Mouse (Mus musculus): ENCODE results near the gene Golt1a.
"Not testable (repeated sequence)": the region's sequence is repeated elsewhere in the genome, so short reads cannot be mapped to it uniquely, and the experiment has no call there.

The Golt1a gene

DNA sequence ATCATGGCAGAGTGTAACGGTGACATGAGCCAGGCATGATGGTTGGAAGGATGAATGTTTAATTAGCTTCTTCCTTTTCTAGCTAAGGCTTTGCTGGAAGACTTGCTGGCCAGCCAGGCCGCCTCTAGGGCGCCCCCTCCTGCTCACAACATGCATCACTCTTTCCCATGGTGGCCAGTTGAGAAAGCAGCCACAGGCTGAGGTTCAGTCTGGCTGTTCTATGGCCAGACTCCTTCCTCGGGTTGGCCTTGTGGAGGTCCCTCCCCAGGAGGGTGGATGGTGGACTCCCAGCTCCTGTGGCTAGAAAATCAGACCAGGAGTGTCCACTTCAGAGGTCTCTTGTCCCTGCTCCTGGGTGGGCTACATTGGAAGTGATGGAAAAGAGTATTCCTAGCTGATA is 2.8 kb upstream of the Golt1a start:
- peak; percentile 74 to 89 for DNase-seq (ENCODE audit: low spot score in 2 of 2)

- DNase-seq (ENCODE audit: low spot score in 2 of 2), result peak in 1 of 2 experiments; percentile 46
Observed at GRCm38 (mm10) chr1:133307318-133307717, 2.3 kb upstream of the Golt1a start.

DNA sequence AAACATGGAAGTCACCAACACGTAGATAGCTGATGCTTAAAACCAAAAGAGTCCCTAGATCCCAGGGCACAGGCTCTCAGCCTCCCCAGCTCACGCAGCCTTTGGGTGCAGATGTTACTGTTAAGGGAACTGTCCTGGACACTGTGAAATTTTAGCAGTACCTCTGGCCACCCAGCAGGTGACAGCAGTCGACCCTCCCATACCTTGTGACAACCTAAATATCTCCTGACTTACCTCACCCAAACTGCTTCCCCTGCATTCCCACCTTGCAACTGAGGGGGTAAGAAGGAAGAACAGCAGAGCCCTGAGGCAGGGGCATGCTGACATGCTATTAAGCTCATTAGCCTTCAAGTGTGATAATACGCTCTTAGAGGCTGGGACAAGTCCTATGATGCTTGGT is 1.6 kb downstream of the Golt1a start:
- DNase-seq (ENCODE audit: low spot score in 2 of 2), result no peak

DNA sequence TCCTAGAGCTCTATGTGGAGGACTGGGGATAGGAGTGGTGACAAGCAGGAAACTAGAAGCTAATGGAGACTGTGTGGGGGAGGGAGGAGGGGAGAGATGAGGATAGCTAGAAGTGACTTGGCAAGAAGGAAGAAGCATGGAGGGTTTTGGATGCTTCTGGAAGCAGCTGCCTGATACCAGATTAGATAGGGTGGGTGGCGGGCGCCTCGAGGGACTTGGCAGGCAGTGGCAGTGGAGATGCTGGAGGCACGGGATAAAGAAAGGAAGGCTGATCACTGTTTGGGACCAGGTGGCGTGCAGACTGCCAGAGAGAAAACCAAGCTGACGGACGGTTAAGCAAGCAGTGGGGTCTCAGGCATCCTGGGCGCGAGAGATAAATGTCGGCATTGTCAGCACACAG is 2.3 kb downstream of the Golt1a start:
- peak in 1 of 2 experiments; percentile 70 for DNase-seq (ENCODE audit: low spot score in 2 of 2)

DNA sequence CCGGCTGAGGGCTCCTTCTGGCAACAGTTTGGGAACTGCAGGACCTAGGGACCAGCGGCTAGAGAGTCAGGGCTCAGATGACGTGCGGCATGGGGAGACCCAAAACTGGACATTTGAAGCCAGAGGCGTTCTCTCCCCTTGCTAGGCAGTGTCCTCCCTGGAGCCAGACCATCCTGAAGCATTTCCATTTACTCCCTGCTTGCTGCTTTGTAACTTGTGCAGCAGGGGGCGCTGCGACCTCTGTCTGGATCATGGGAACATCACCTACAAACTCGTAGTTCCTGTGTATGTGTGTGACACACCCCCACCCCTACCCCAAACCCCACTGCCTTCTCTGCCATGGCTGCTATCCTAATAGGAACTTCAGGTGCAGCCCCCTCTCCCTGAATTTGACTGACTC is 4.8 kb downstream of the Golt1a start:
- DNase-seq (ENCODE audit: low spot score in 2 of 2), result peak in 1 of 2 experiments; percentile 64

DNA sequence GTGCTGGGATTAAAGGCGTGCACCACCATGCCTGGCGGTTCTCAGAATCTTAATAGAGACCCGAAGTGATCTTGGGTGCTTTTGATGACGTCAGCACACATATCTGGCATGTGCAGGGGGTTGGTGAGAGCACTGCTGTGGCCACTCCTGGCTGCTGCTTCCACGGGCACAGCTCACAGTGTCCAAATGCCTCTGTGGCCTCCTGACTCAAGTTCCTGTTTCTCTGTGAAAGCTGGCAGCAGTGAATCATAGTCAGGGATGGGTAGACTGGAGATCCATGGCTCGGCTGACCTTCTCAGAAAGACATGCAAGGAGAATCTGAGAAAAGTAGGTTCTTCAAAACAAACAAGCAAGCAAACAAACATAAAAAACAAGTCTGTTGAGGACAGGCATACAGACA is 6.2 kb downstream of the Golt1a start:
- DNase-seq (ENCODE audit: low spot score in 2 of 2), result no peak

GRCm38 (mm10) chr1:133316577-133316976 is 7.0 kb downstream of the Golt1a start:
- DNase-seq (ENCODE audit: low spot score in 2 of 2), result no peak

DNA sequence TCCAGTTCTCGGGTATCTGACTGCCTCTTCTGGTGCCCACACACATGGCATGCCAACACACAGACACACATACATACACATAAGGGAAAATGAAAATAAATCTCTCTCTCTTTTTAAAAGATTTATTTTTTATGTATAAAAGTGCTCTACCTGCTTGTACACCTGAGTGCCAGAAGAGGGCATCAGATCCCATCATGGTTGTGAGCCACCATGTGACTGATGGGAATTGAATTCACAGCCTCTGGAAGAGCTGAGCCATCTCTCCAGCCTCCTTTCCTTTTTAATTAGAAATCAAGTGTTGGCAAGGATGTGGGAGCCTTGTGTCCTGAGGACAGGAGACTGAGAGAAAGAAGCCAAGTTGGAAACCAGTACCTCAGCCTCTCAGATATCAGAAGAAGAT is 7.5 kb downstream of the Golt1a start:
- DNase-seq (ENCODE audit: low spot score in 2 of 2), result no peak

DNA sequence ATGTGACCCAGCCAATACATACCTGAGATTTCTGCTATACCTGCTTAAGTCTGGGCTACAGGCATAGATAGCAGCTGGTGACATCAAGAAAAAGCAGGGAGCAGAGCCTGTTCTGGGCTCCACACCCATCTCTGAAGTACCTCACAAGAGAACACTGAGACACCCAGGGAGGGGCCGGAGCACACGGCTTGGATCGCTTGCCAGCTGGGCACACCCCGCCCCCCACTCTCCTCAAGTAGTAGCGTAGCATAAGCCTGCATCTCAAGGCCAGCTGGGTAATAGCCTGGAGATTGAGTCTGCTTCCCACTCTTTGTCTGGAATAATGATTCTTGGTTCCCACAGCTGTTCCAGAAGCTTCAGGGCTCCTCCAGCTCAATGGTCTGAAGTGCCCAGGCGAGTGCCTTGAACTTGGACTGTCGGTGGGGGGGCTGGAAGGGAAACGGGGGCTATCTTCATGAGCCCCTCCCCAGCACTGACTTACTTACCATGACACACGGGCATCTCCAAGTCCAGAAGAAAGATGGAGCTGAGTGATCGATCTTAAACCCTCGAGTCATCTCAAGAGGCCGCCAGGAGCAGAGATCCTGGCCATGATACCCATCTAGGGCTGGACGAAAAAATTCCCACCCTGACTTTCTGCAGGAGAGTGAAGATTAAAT is 11.8 kb downstream of the Golt1a start, which contains the start of gene Kiss1:
TSS of gene Kiss1 (plus strand) at position 609 of the 659 bp plus-strand sequence.
- no peak for DNase-seq (ENCODE audit: low spot score in 2 of 2)

GRCm38 (mm10) chr1:133323333-133323732 is 13.7 kb downstream of the Golt1a start:
- DNase-seq (ENCODE audit: low spot score in 2 of 2), result no peak

- DNase-seq (ENCODE audit: low spot score in 2 of 2), result no peak
Observed at GRCm38 (mm10) chr1:133325951-133326350, 16.4 kb downstream of the Golt1a start.

- no peak for DNase-seq (ENCODE audit: low spot score in 2 of 2)
Observed at GRCm38 (mm10) chr1:133327094-133327493, 17.5 kb downstream of the Golt1a start.

GRCm38 (mm10) chr1:133328299-133328795 is 18.7 kb downstream of the Golt1a start:
- no peak for DNase-seq (ENCODE audit: low spot score in 2 of 2)

- DNase-seq (ENCODE audit: low spot score in 2 of 2), result no peak
Observed at GRCm38 (mm10) chr1:133328896-133329637, 19.5 kb downstream of the Golt1a start.

- no peak for DNase-seq (ENCODE audit: low spot score in 2 of 2)
Observed at GRCm38 (mm10) chr1:133329638-133329964, 20.0 kb downstream of the Golt1a start.

GRCm38 (mm10) chr1:133331142-133331541 is 21.5 kb downstream of the Golt1a start:
- DNase-seq (ENCODE audit: low spot score in 2 of 2), result no peak

GRCm38 (mm10) chr1:133332656-133333430 is 23.2 kb downstream of the Golt1a start:
- no peak for DNase-seq (ENCODE audit: low spot score in 2 of 2)

DNA sequence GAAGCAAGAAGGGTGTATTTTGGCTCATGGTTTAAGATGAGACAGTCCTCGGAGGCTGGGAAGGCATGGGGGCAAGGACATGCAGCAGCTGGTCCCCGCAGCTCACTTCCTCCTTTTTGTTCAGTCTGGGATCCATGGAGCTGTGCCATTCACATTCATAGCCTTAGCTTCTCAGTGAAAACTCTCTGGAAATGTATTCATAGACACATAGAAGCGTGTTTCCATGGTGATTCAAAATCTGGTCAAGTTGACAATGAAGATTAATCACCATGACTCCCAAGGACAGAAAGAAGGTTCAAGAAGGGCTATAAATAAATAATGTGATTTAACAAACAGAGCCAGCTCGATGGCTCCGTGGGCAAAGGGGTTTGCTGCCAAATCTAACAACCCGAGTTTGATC is 24.3 kb downstream of the Golt1a start:
- DNase-seq (ENCODE audit: low spot score in 2 of 2), result no peak

DNA sequence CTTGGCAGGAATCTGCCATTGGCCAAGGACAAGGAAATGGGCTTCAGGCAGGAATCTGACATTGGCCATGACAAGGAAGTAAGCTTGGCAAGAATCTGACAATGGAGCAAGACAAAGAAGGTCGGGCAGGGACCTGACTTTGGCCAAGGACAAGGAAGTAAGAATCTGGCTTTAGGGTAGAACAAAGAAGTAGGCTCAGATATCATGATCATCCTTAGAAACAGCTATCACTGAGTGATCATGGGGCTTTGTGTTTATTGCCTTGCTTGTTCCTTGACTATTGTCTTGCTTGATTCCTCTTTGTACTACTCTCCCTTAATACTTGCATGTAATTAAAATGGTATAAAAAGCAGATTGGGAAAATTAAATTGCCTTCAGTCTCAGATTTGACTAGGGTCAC is 30.8 kb downstream of the Golt1a start:
- not testable (repeated sequence) for DNase-seq (ENCODE audit: low spot score in 2 of 2)

DNA sequence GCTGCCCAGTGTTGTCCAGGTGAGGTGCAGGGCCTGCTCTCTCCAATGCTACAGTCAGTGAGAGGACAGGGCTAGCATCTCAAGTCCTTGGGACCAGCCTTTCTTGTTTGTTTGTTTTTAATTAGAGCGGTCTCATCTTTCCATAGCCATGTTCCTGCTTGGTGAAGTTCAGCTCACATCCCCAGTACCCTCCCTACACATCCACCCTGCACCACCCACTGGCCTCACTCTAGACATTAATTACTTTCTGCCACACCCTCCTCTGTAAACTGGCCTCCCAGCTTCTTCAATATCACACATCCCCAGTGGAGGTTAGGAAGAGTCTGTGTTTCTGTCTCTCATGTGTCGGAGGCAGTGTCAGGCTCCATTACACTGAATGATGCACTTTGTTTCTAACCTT is 34.8 kb downstream of the Golt1a start:
- no peak for DNase-seq (ENCODE audit: low spot score in 2 of 2)

DNA sequence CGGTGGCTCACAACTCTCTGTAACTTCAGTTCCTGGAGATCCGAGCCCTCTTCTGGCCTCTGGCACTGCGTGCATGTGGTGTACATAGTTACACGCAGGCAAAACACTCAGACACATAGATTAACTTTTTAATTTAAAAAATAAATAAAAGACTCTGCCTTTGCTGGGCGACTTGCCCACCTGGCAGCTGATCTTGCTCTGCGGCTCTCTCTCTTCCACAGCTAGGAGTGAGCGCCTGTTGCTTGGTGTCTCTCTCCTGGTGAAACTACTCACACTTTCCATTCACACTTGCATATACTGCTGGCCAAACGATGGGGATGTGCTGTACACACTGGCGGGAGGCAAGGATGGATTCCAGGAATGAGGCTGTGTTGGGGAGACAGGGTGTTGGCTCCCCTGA is 36.9 kb downstream of the Golt1a start:
- no peak for DNase-seq (ENCODE audit: low spot score in 2 of 2)

DNA sequence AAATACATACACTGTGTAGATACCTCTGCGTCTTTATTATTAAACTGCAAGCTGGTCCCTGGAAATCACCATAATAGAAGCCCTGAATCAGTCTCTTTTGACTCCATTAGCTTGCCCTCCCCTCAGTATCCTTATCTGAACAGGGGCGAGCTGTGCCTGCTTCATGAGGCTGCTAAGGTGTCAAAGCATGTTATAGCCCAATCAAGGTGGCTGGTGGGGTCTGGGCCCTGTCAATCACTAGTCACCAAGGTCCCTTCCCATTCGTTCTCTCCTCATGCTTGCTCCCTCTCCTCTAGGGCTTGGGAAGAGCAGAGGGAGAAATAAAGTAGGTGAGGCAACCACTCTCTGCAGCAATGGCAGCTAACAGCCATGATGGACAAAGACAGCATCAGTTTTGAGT is 37.6 kb downstream of the Golt1a start:
- DNase-seq (ENCODE audit: low spot score in 2 of 2), result no peak

Data from cerebellum, postnatal 4 days (tissue).